Mouse (Mus musculus): ENCODE measurements around the gene Nol9.

DNA sequence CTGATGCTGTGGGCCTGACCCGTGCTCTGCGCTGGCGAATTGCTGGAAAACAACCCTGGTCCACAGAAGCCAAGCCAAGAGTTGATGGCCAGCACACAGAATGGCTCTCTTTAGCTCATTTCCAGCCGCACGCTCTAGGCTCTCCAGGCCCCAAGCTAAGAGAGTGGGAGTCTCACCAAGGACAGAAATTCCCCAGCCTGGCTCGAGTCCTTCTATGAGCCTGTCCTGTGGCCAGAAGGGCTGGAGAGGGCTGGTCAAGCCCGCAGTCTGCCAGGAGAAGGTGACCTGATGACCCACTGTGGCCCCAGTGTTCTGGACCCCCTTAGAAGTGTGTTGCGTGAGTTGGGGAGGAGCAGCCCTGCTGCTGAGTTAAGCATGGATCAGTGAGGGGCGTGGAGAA, 38.1 kb downstream of the Nol9 start:
- TF ChIP-seq POLR2A (IDR thresholded peaks at IDR 0.05; ENCODE audit: borderline replicate concordance, extremely low read depth, low read depth, low read length) = no peak
- no peak for TF ChIP-seq CTCF (IDR thresholded peaks at IDR 0.05; ENCODE audit: insufficient read depth, low read length)
